Mouse (Mus musculus) myocyte (in vitro differentiated cells): ENCODE data around the gene Dido1. TPM values are rescaled to one million over a fixed set of nuclear protein-coding genes. Genes with fewer than 3 reads are reported as not detected.

Experiments used
- H3K27me3 ChIP-seq: one replicate; pipeline ENCODE4 v1.6.1; 2011; ENCODE audit not compliant: control insufficient read depth, insufficient read depth, insufficient read length
- H3K36me3 ChIP-seq: one replicate; pipeline ENCODE4 v1.6.1; 2011; ENCODE audit not compliant: control insufficient read depth, insufficient read depth
- H3K4me2 ChIP-seq: one replicate; pipeline ENCODE4 v1.6.1; 2011; ENCODE audit warnings: low read depth, control low read depth
- H3K4me3 ChIP-seq: one replicate; pipeline ENCODE4 v1.5.1; 2011; ENCODE audit warnings: mild to moderate bottlenecking, control low read depth, moderate library complexity
- H3K79me2 ChIP-seq: one replicate; pipeline ENCODE4 v1.6.1; 2011; ENCODE audit not compliant: control insufficient read depth, insufficient read depth
- H3ac ChIP-seq: one replicate; pipeline ENCODE4 v1.6.1; 2011; ENCODE audit not compliant: control insufficient read depth, insufficient read length
- CEBPB ChIP-seq: IDR thresholded peaks from 2 replicates; pipeline ENCODE4 v1.6.1; 2011; ENCODE audit warnings: mild to moderate bottlenecking, moderate library complexity; ENCODE audit not compliant: poor library complexity, insufficient read depth, severe bottlenecking
- E2F4 ChIP-seq: IDR thresholded peaks from one replicate; pipeline ENCODE4 v1.6.1; 2011; ENCODE audit warnings: mild to moderate bottlenecking, control low read depth, moderate library complexity; ENCODE audit not compliant: insufficient read depth
- MAX ChIP-seq: IDR thresholded peaks from one replicate; pipeline ENCODE4 v1.6.1; 2011; ENCODE audit warnings: low read depth, mild to moderate bottlenecking, control low read depth
- MYOD1 ChIP-seq, 3 experiments: IDR thresholded peaks; one replicate each; pipeline ENCODE4 v1.6.1; 2011; ENCODE audit warnings: control low read depth in 2 of 3, low read depth in 2 of 3, mild to moderate bottlenecking in 2 of 3, moderate library complexity in 1 of 3; ENCODE audit not compliant: insufficient read length in 2 of 3, control insufficient read depth in 1 of 3
- MYOG ChIP-seq, 3 experiments: IDR thresholded peaks; one replicate each; pipeline ENCODE4 v1.6.1; 2011; ENCODE audit warnings: control low read depth in 2 of 3, low read depth in 2 of 3, mild to moderate bottlenecking in 2 of 3; ENCODE audit not compliant: insufficient read length in 2 of 3, control insufficient read depth in 1 of 3, insufficient read depth in 1 of 3
- POLR2A ChIP-seq: IDR thresholded peaks from one replicate; pipeline ENCODE4 v1.6.1; 2011; ENCODE audit warnings: low read depth, mild to moderate bottlenecking, control low read depth, moderate library complexity; ENCODE audit not compliant: insufficient read length
- POLR2AphosphoS2 ChIP-seq: IDR thresholded peaks from one replicate; pipeline ENCODE4 v1.6.1; 2011; ENCODE audit warnings: low read depth, control low read depth; ENCODE audit not compliant: insufficient read length
- REST ChIP-seq: IDR thresholded peaks from one replicate; pipeline ENCODE4 v1.6.1; 2011; ENCODE audit warnings: mild to moderate bottlenecking, control low read depth, moderate library complexity; ENCODE audit not compliant: insufficient read depth, insufficient read length
- SRF ChIP-seq: IDR thresholded peaks from one replicate; pipeline ENCODE4 v1.6.1; 2011; ENCODE audit warnings: low read depth; ENCODE audit not compliant: control insufficient read depth, insufficient read length
- TCF12 ChIP-seq: IDR thresholded peaks from one replicate; pipeline ENCODE4 v1.6.1; 2011; ENCODE audit warnings: mild to moderate bottlenecking, control low read depth; ENCODE audit not compliant: poor library complexity, insufficient read depth, severe bottlenecking
- TCF3 ChIP-seq: IDR thresholded peaks from one replicate; pipeline ENCODE4 v1.6.1; 2011; ENCODE audit warnings: low read depth, control low read depth; ENCODE audit not compliant: insufficient read length
- USF1 ChIP-seq: IDR thresholded peaks from one replicate; pipeline ENCODE4 v1.6.1; 2011; ENCODE audit warnings: low read depth, mild to moderate bottlenecking, control low read depth, moderate library complexity
- polyA plus RNA-seq: library from polyadenylated mRNA; unstranded; fragments of >200 nt; fragmentation: generic; extraction: Trizol; gene quantifications from one replicate; pipeline ENCODE4 v1.2.1, GENCODE M21; 2012; ENCODE audit warnings: missing spikeins

Gene Dido1
- polyA plus RNA-seq, 1 experiment, result 9.3 TPM

DNA sequence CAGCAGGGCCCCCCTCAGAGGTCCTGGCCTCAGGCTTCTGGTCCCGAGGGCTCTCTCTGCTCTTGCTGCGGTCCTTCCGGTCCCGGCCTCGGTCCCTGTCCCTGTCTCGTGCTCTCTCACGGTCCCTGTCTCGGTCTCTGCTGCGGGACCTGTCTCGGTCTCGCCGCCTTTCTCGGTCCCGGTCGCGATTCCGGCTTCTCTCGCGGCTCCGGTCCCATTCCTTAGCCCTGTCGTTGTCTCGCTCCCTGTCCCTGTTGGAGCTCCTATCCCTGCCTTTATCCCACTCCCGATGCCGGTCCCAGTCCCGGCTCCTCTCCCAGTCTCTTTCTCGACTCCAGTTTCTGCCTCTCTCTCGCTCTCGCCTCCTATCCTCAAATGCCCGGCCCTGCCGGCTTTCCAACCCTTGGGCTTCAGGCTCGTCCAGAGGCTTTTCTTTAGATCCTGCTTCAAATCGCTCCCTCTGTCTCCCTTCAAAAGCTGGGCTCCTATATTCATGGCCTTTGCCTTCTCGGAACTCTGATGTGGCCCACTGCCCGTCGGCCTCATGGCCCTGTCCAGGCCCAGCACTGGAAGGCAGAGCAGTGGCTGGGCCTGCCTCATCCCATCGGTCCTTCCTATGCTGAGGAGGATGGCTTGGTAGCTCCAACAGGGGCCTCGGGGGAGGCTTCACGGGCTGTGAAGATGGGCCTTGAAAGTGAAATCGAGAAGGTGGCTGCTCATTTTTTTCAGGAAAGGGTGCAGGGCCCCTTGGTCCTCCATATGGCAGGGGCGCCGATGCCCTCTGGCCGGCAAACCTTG, 50.2 kb downstream of the Dido1 start:
- no peak overlapping the region for H3K4me3 ChIP-seq
- no peak overlapping the region for H3ac ChIP-seq
- H3K36me3 ChIP-seq, result peaks cover 7% of the 10 kb centered on the region
- no peaks in the 10 kb centered on the region for H3K79me2 ChIP-seq
- H3K27me3 ChIP-seq, result no peaks in the 10 kb centered on the region
- TF ChIP-seq SRF (no peak), TCF12 (no peak), E2F4 (no peak), MYOD1 (IDR thresholded peaks at IDR 0.05; ENCODE audit: control insufficient read depth in 1 of 3, insufficient read length in 2 of 3, low read depth in 2 of 3) (no peak), TCF3 (no peak)
- no peak overlapping the region for H3K4me2 ChIP-seq

DNA sequence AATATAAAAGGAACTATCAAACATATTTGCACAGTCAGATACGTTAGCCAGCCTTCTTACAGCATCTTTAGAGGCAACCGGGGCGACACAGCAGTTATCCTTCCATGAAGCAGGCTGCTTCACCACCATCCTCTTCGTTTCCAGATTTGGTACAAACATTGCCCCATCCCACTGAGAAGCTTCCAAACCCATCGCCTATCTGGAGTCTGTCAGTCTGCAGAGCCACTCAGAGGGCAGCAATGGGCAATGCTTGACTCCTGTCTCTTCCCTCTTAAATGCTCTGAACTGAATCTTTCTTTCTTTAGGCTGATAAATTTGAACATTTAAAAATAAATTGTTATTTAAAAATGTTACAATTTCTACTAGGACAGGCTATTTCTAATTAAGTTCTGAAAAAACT, 51.4 kb downstream of the Dido1 start:
- peaks cover 7% of the 10 kb centered on the region for H3K36me3 ChIP-seq
- TF ChIP-seq USF1 (no peak), CEBPB (no peak), TCF3 (no peak), MAX (no peak), MYOD1 (IDR thresholded peaks at IDR 0.05; ENCODE audit: control insufficient read depth in 1 of 3, insufficient read length in 2 of 3, low read depth in 2 of 3) (no peak), REST (no peak), MYOG (IDR thresholded peaks at IDR 0.05; ENCODE audit: control insufficient read depth in 1 of 3, insufficient read depth in 1 of 3, insufficient read length in 2 of 3, low read depth in 2 of 3) (no peak), POLR2A (no peak), SRF (no peak), TCF12 (no peak)
- H3K4me2 ChIP-seq, result no peak overlapping the region
- no peak overlapping the region for H3K4me3 ChIP-seq
- H3K79me2 ChIP-seq, result no peaks in the 10 kb centered on the region
- no peak overlapping the region for H3ac ChIP-seq
- H3K27me3 ChIP-seq, result no peaks in the 10 kb centered on the region

DNA sequence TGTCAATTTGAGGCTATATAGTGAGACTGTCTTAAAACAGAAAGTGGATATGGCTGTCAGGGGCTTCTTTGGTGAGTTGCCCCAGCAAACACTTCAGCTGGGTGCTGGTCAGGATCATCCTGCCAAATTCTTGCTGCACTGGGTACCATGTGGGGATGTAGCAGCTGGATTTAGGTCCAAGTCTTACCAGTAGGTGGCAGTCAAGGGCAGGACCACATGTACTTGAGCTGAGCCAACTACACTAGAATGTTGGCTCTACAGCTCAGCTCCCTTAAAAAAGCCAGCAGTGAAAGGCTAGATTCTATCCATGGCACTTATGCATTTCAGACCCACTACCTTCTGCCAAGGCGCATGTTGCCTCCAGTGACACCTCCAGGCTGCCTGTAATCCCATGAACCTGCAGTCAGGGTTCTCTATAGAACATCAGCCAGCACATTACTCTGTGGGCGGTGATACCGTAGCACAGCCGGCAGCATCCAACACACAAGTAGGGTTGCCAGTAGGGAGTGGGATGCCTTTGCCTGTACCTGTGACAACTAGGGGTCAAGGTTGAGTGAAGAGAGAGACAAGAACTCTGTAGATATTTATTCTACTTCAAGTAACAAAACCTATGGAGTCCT, 52.3 kb downstream of the Dido1 start:
- H3K79me2 ChIP-seq, result no peaks in the 10 kb centered on the region
- no peak overlapping the region for H3K4me3 ChIP-seq
- TF ChIP-seq POLR2AphosphoS2, result no peak
- TF ChIP-seq POLR2A, result no peak
- TF ChIP-seq REST, result no peak
- TF ChIP-seq E2F4, result no peak
- TF ChIP-seq MYOG (IDR thresholded peaks at IDR 0.05; ENCODE audit: control insufficient read depth in 1 of 3, insufficient read depth in 1 of 3, insufficient read length in 2 of 3, low read depth in 2 of 3), result no peak
- TF ChIP-seq USF1, result no peak
- no peak for TF ChIP-seq SRF
- no peak for TF ChIP-seq CEBPB
- no peak for TF ChIP-seq TCF12
- no peak for TF ChIP-seq TCF3
- TF ChIP-seq MYOD1 (IDR thresholded peaks at IDR 0.05; ENCODE audit: control insufficient read depth in 1 of 3, insufficient read length in 2 of 3, low read depth in 2 of 3), result no peak
- TF ChIP-seq MAX, result no peak
- peaks cover 7% of the 10 kb centered on the region for H3K36me3 ChIP-seq
- peaks cover 4% of the 10 kb centered on the region for H3K27me3 ChIP-seq
- H3K4me2 ChIP-seq, result no peak overlapping the region
- H3ac ChIP-seq, result no peak overlapping the region

GRCm38 (mm10) chr2:180655150-180655549, 54.6 kb downstream of the Dido1 start:
- no peaks in the 10 kb centered on the region for H3K36me3 ChIP-seq
- no peak overlapping the region for H3ac ChIP-seq
- no peak overlapping the region for H3K4me2 ChIP-seq
- H3K4me3 ChIP-seq, result no peak overlapping the region
- peaks cover 6% of the 10 kb centered on the region for H3K27me3 ChIP-seq
- TF ChIP-seq REST (no peak), TCF12 (no peak), MYOG (IDR thresholded peaks at IDR 0.05; ENCODE audit: control insufficient read depth in 1 of 3, insufficient read depth in 1 of 3, insufficient read length in 2 of 3, low read depth in 2 of 3) (no peak), SRF (no peak), MYOD1 (IDR thresholded peaks at IDR 0.05; ENCODE audit: control insufficient read depth in 1 of 3, insufficient read length in 2 of 3, low read depth in 2 of 3) (no peak), POLR2AphosphoS2 (no peak), TCF3 (no peak), E2F4 (no peak), CEBPB (no peak), MAX (no peak), POLR2A (no peak), USF1 (no peak)
- no peaks in the 10 kb centered on the region for H3K79me2 ChIP-seq

DNA sequence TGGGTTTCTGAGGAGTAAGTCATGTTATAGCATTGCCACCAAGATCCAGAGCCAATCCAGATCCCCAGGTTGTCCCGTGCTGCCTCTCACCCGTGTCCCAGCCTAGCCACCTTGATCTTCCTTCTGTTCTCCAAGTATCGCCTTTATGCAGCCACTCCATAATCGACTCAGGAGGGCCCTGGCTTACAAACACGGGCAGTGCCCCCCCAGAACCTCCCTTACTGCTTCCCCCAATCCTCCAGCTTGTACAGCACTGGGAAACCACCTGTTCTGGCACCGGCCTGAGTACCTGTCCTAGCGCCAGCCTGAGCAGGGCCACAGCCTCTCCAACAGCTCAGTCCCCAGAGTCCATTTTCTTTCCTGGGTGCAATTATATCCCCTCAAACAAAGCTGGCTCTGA, 55.1 kb downstream of the Dido1 start:
- peaks cover 6% of the 10 kb centered on the region for H3K27me3 ChIP-seq
- TF ChIP-seq POLR2AphosphoS2, result no peak
- H3ac ChIP-seq, result no peak overlapping the region
- H3K79me2 ChIP-seq, result no peaks in the 10 kb centered on the region
- H3K4me2 ChIP-seq, result no peak overlapping the region
- no peak overlapping the region for H3K4me3 ChIP-seq
- no peaks in the 10 kb centered on the region for H3K36me3 ChIP-seq
